Mouse (Mus musculus): ENCODE results near the gene F11r.

F11r gene

GRCm38 (mm10) chr1:171438014-171438670 lies 807 bp downstream of the F11r start:
- DNase-seq (ENCODE audit: extremely low spot score, low read depth, low spot score): no peak

GRCm38 (mm10) chr1:171439072-171439471 lies 1.7 kb downstream of the F11r start:
- DNase-seq (ENCODE audit: extremely low spot score, low read depth, low spot score): no peak

GRCm38 (mm10) chr1:171440025-171440725 lies 2.8 kb downstream of the F11r start:
- DNase-seq (ENCODE audit: extremely low spot score, low read depth, low spot score): no peak

GRCm38 (mm10) chr1:171441466-171442412 lies 4.4 kb downstream of the F11r start:
- DNase-seq (ENCODE audit: extremely low spot score, low read depth, low spot score): no peak

- DNase-seq (ENCODE audit: extremely low spot score, low read depth, low spot score): no peak
Observed at GRCm38 (mm10) chr1:171442413-171442760, 5.1 kb downstream of the F11r start.

- no peak for DNase-seq (ENCODE audit: extremely low spot score, low read depth, low spot score)
Observed at GRCm38 (mm10) chr1:171445050-171445449, 7.7 kb downstream of the F11r start.

- no peak for DNase-seq (ENCODE audit: extremely low spot score, low read depth, low spot score)
Observed at GRCm38 (mm10) chr1:171446854-171447253, 9.5 kb downstream of the F11r start.

- no peak for DNase-seq (ENCODE audit: extremely low spot score, low read depth, low spot score)
Observed at GRCm38 (mm10) chr1:171447692-171448091, 10.4 kb downstream of the F11r start.

- DNase-seq (ENCODE audit: extremely low spot score, low read depth, low spot score): no peak
Observed at GRCm38 (mm10) chr1:171450062-171450461, 12.7 kb downstream of the F11r start.

- DNase-seq (ENCODE audit: extremely low spot score, low read depth, low spot score): no peak
Observed at GRCm38 (mm10) chr1:171451001-171451400, 13.7 kb downstream of the F11r start.

- DNase-seq (ENCODE audit: extremely low spot score, low read depth, low spot score): no peak
Observed at GRCm38 (mm10) chr1:171452522-171452921, 15.2 kb downstream of the F11r start.

GRCm38 (mm10) chr1:171452923-171453322 lies 15.6 kb downstream of the F11r start:
- DNase-seq (ENCODE audit: extremely low spot score, low read depth, low spot score): no peak

- no peak for DNase-seq (ENCODE audit: extremely low spot score, low read depth, low spot score)
Observed at GRCm38 (mm10) chr1:171454926-171455325, 17.6 kb downstream of the F11r start.

- DNase-seq (ENCODE audit: extremely low spot score, low read depth, low spot score): no peak
Observed at GRCm38 (mm10) chr1:171457568-171457967, 20.2 kb downstream of the F11r start.

GRCm38 (mm10) chr1:171459791-171460190 lies 22.5 kb downstream of the F11r start:
- DNase-seq (ENCODE audit: extremely low spot score, low read depth, low spot score): no peak

GRCm38 (mm10) chr1:171460551-171461503 lies 23.5 kb downstream of the F11r start:
- DNase-seq (ENCODE audit: extremely low spot score, low read depth, low spot score): no peak

GRCm38 (mm10) chr1:171463133-171463532 lies 25.8 kb downstream of the F11r start:
- no peak for DNase-seq (ENCODE audit: extremely low spot score, low read depth, low spot score)

GRCm38 (mm10) chr1:171465749-171466412 lies 28.5 kb downstream of the F11r start:
- DNase-seq (ENCODE audit: extremely low spot score, low read depth, low spot score): no peak

GRCm38 (mm10) chr1:171466565-171466964 lies 29.2 kb downstream of the F11r start:
- DNase-seq (ENCODE audit: extremely low spot score, low read depth, low spot score): no peak

- DNase-seq (ENCODE audit: extremely low spot score, low read depth, low spot score): no peak
Observed at GRCm38 (mm10) chr1:171469678-171470077, 32.3 kb downstream of the F11r start.

Data from hindlimb bud, embryonic 11.5 days (tissue).